Mouse (Mus musculus) ES-E14 (cell line): Measurements from ENCODE around the gene 2410131K14Rik. TPM values are rescaled to one million over a fixed set of nuclear protein-coding genes. Genes with fewer than 3 reads are reported as not detected.

Source experiments
- DNase-seq: peaks from one replicate; pipeline ENCODE4 v3.0.0-alpha.2; 2013; ENCODE audit warnings: low read depth, low spot score
- H3K27ac ChIP-seq: 2 replicates; pipeline ENCODE4 v1.5.1; 2012; ENCODE audit warnings: low read depth, mild to moderate bottlenecking, low read length, moderate library complexity, mixed read lengths; ENCODE audit not compliant: poor library complexity, insufficient read depth, severe bottlenecking
- H3K36me3 ChIP-seq: 2 replicates; pipeline ENCODE4 v1.6.1; 2012; ENCODE audit warnings: mild to moderate bottlenecking, low read length, moderate library complexity, mixed read lengths; ENCODE audit not compliant: control insufficient read depth, poor library complexity, insufficient read depth, severe bottlenecking
- H3K4me1 ChIP-seq, 2 experiments: fragments of 150-350 bp in 1 of 2; sonication (generic) in 1 of 2; 2 replicates each; pipeline ENCODE4 v1.6.1; 2012; ENCODE audit warnings: low read length in 2 of 2, mild to moderate bottlenecking in 1 of 2, mixed read lengths in 1 of 2; ENCODE audit not compliant: control insufficient read depth in 2 of 2, insufficient read depth in 2 of 2, poor library complexity in 1 of 2
- H3K4me3 ChIP-seq, 2 experiments: fragments of 150-350 bp in 1 of 2; sonication (generic) in 1 of 2; 2 replicates each; pipeline ENCODE4 v1.5.1; 2012; ENCODE audit warnings: low read length in 2 of 2, low read depth in 1 of 2, mild to moderate bottlenecking in 1 of 2, mixed read lengths in 1 of 2; ENCODE audit not compliant: insufficient read depth in 1 of 2, poor library complexity in 1 of 2, severe bottlenecking in 1 of 2
- H3K9ac ChIP-seq: 2 replicates; pipeline ENCODE4 v1.6.1; 2012; ENCODE audit warnings: low read depth, mild to moderate bottlenecking, low read length, mixed read lengths; ENCODE audit not compliant: poor library complexity, insufficient read depth, severe bottlenecking
- H3K9me3 ChIP-seq: fragments of 150-350 bp; sonication (generic); 2 replicates; pipeline ENCODE4 v1.6.1; 2012; ENCODE audit warnings: low read depth, mild to moderate bottlenecking, low read length; ENCODE audit not compliant: control insufficient read depth, insufficient read depth
- CHD2 ChIP-seq: IDR thresholded peaks from 2 replicates; pipeline ENCODE4 v1.6.1; 2014; ENCODE audit warnings: mild to moderate bottlenecking, low read depth, low read length, inconsistent platforms
- HCFC1 ChIP-seq: IDR thresholded peaks from 2 replicates; pipeline ENCODE4 v1.6.1; 2012; ENCODE audit warnings: low read length, inconsistent platforms, borderline replicate concordance; ENCODE audit not compliant: insufficient read depth
- MAFK ChIP-seq: IDR thresholded peaks from 2 replicates; pipeline ENCODE4 v1.6.1; 2014; ENCODE audit warnings: mild to moderate bottlenecking, low read depth, low read length, inconsistent platforms; ENCODE audit not compliant: insufficient read depth
- ZC3H11A ChIP-seq: IDR thresholded peaks from 2 replicates; pipeline ENCODE4 v1.6.1; 2012; ENCODE audit warnings: low read depth, mild to moderate bottlenecking, inconsistent platforms, low read length, borderline replicate concordance
- ZNF384 ChIP-seq: IDR thresholded peaks from 2 replicates; pipeline ENCODE4 v1.6.1; 2012; ENCODE audit warnings: low read depth, low read length, inconsistent platforms
- in situ Hi-C, 2 experiments: fragments of 600-800 bp; cut with MboI; formaldehyde crosslinking; loops; one replicate each; pipeline ENCODE4 v1.15.1; 2025; ENCODE audit warnings: low sequenced_read_pairs in 2 of 2, inconsistent platforms in 1 of 2; ENCODE audit not compliant: unreplicated experiment in 2 of 2
- total RNA-seq: library from RNA; depleted of rRNA; stranded (reverse); fragments of 300-350 nt; gene quantifications from 2 replicates; pipeline ENCODE4 v1.2.3, GENCODE M21; 2012; rRNA removed

2410131K14Rik gene
- total RNA-seq, result 11.6 and 15.4 TPM in 2 replicates

- Histone ChIP-seq H3K27ac (0 out of 2 replicates have a peak within 1 kb of the TSS, but pooled peaks have one; percentile 4), H3K4me3 (peak within 1 kb of the TSS; percentile 74 to 83), H3K4me1 (no peaks in the 10 kb centered on the region), H3K9ac (peak within 1 kb of the TSS; percentile 86), H3K9me3 (no peaks in the 10 kb centered on the region), H3K36me3 (peaks cover 5% of the 10 kb centered on the region; the same call in 1 of the 2 replicates)
- peak; percentile 98 for DNase-seq
- TF ChIP-seq ZC3H11A, result no peak
- TF ChIP-seq HCFC1, result no peak; the same call in 1 of the 2 replicates
- no peak for TF ChIP-seq CHD2
- TF ChIP-seq ZNF384, result no peak
- no peak for TF ChIP-seq MAFK
- in situ Hi-C loops, result no loop called here
Measured at GRCm38 (mm10) chr5:118244606-118245443, at the start of gene 2410131K14Rik, which contains the start of gene Rnft2. TSS of gene 2410131K14Rik (plus strand) at chr5:118245227. TSS of gene Rnft2 (minus strand) at chr5:118245116.

GRCm38 (mm10) chr5:118197421-118197820 lies 47.6 kb upstream of the 2410131K14Rik start:
- H3K9me3 ChIP-seq, result no peaks in the 10 kb centered on the region
- no peak overlapping the region for H3K27ac ChIP-seq
- TF ChIP-seq ZNF384, result no peak
- no peak for TF ChIP-seq CHD2
- no peak for TF ChIP-seq ZC3H11A
- no peak for TF ChIP-seq MAFK
- TF ChIP-seq HCFC1, result no peak
- in situ Hi-C loops, result no loop called here
- H3K9ac ChIP-seq, result no peak overlapping the region
- H3K4me1 ChIP-seq, result peaks cover 0 to 6% of the 10 kb centered on the region in 2 experiments; a peak in 1 of 4 replicates
- no peaks in the 10 kb centered on the region for H3K36me3 ChIP-seq
- H3K4me3 ChIP-seq, result no peak overlapping the region
- no peak for DNase-seq

- TF ChIP-seq MAFK, result no peak
- no peak for TF ChIP-seq ZC3H11A
- no peak for TF ChIP-seq ZNF384
- no peak for TF ChIP-seq HCFC1
- TF ChIP-seq CHD2, result no peak
- Histone ChIP-seq H3K36me3 (no peaks in the 10 kb centered on the region), H3K27ac (no peak overlapping the region), H3K4me1 (no peaks in the 10 kb centered on the region), H3K4me3 (no peak overlapping the region), H3K9me3 (no peaks in the 10 kb centered on the region), H3K9ac (no peak overlapping the region)
- in situ Hi-C loops, result no loop called here
- no peak for DNase-seq
Measured at GRCm38 (mm10) chr5:118199670-118200069, 45.4 kb upstream of the 2410131K14Rik start.

GRCm38 (mm10) chr5:118204675-118205440 lies 40.2 kb upstream of the 2410131K14Rik start:
- DNase-seq, result no peak
- no peak for TF ChIP-seq CHD2
- no peak for TF ChIP-seq MAFK
- no peak for TF ChIP-seq ZC3H11A
- no peak for TF ChIP-seq HCFC1
- TF ChIP-seq ZNF384, result no peak
- H3K36me3 ChIP-seq, result no peaks in the 10 kb centered on the region
- H3K4me1 ChIP-seq, result peaks cover 0 to 3% of the 10 kb centered on the region in 2 experiments; a peak in 1 of 4 replicates
- H3K4me3 ChIP-seq, result no peak overlapping the region
- no peaks in the 10 kb centered on the region for H3K9me3 ChIP-seq
- in situ Hi-C loops, result no loop called here
- no peak overlapping the region for H3K9ac ChIP-seq
- no peak overlapping the region for H3K27ac ChIP-seq
